Mouse (Mus musculus): ENCODE data around the gene Galnt16.

The Galnt16 gene

DNA sequence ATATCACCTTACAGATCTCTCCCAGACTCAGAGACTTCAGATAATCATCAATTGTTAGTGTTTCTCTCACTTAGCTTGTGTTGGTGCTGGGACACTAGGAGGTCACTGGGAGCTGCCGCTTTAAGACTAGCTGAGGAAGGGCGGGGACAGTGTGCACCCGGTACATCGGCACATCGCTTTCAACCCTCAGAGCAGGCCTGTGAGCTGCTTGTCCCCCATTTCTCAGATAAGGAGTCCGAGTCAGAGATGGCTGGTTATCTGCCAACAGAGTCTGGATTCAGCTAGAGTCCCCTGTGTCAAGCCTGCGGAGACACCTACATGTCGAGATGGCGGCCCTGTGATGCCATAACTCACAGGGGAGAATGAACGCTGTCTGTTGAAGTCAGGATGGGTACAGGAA lies 13.5 kb downstream of the Galnt16 start:
- DNase-seq = no peak

DNA sequence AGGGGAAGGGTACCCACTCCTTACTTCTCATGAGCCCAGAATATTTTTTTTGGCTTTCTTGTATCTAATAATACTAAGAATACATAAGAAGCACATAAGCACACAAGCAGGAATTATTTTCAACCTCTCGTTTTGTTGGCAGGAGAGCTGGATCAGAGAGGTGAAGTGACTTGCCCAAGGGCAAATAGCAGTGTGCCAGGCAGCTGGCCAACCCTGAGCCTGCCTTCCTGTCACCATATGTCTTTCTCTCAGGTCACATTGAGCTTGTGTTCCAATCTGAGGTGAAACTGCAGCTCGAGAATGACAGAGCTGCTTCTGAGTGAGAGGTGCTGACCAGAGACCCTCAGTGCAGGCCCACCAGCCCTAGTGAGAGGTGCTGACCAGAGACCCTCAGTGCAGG lies 15.8 kb downstream of the Galnt16 start:
- DNase-seq = no peak

GRCm38 (mm10) chr12:80537313-80537712 lies 19.2 kb downstream of the Galnt16 start:
- no peak for DNase-seq

- DNase-seq = peak; percentile 19
These were observed 20.2 kb downstream of the Galnt16 start for GRCm38 (mm10) chr12:80538311-80538710.

DNA sequence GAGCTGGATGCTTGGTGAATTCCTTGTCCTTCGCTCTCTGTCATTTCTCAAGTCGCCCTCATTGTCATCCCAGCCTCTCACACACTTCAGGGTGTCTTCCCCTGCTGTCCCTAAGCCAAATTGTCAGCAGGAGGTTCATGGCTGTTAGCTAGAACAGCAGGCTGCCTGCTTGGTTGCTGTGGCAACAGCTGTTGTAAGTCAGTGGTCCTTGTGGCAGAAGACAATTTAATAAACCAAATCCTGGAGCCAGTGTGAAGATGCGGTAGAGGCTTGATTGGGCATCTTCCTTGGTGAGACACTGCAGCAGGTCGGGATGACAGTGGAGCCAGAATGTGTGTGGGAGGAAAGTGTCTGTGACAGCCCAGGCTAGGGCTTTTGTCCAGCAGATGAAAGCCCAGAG lies 27.2 kb downstream of the Galnt16 start:
- no peak for DNase-seq

- peak; percentile 65 for DNase-seq
These were observed 31.6 kb downstream of the Galnt16 start for GRCm38 (mm10) chr12:80549646-80550045.

GRCm38 (mm10) chr12:80553157-80553556 lies 35.1 kb downstream of the Galnt16 start:
- no peak for DNase-seq

GRCm38 (mm10) chr12:80554312-80554711 lies 36.2 kb downstream of the Galnt16 start:
- DNase-seq = no peak

- DNase-seq = no peak
These were observed 43.8 kb downstream of the Galnt16 start for GRCm38 (mm10) chr12:80561904-80562303.

- DNase-seq = peak; percentile 45
These were observed 44.7 kb downstream of the Galnt16 start for GRCm38 (mm10) chr12:80562793-80563192.

GRCm38 (mm10) chr12:80564990-80565389 lies 46.9 kb downstream of the Galnt16 start:
- peak; percentile 26 for DNase-seq

DNA sequence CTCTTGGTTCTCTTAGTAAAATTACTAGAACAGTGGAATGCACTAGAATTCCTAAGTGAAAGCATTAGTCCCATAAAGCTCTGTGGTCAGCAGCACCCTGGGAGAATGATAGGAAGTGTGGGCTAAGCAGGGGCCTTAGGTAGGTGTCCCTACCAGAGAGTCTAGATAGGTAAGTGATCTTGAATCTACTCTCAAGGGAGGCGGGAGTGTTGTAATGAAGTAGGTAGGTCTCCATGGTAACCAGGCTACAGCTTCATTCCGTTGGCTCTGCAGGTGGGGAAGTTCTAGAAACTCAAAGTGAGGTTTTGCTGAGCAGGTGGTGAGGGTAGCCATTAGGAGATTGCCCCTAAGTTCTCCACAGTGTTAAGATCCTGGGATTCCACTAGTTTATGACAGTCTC lies 47.7 kb downstream of the Galnt16 start:
- DNase-seq = peak; percentile 35

GRCm38 (mm10) chr12:80566502-80566901 lies 48.4 kb downstream of the Galnt16 start:
- DNase-seq = no peak

GRCm38 (mm10) chr12:80567375-80567774 lies 49.3 kb downstream of the Galnt16 start:
- peak; percentile 4 for DNase-seq

GRCm38 (mm10) chr12:80569561-80569960 lies 51.5 kb downstream of the Galnt16 start:
- no peak for DNase-seq

DNA sequence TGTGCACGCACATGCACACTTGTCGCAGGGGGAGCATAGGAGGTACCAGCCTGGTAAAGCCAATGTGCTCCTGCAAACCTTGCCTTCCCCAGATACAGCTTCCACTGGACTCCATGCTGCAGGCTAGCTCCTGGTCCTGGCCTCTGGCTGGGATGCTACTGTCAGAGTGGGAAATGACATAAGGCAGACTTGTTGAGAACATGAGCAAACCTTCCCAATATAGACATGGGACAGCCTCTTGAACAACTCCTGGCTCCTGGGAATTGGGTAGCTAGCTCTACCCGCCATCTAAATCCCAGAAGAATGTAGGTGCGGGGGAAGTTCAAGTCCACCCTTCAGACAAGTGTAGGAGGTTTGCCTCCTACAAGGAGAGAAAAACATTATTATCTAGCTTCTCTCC lies 56.2 kb downstream of the Galnt16 start:
- no peak for DNase-seq

GRCm38 (mm10) chr12:80574825-80575371 lies 56.8 kb downstream of the Galnt16 start:
- no peak for DNase-seq

- peak; percentile 53 for DNase-seq
These were observed 59.0 kb downstream of the Galnt16 start for GRCm38 (mm10) chr12:80577049-80577448.

DNA sequence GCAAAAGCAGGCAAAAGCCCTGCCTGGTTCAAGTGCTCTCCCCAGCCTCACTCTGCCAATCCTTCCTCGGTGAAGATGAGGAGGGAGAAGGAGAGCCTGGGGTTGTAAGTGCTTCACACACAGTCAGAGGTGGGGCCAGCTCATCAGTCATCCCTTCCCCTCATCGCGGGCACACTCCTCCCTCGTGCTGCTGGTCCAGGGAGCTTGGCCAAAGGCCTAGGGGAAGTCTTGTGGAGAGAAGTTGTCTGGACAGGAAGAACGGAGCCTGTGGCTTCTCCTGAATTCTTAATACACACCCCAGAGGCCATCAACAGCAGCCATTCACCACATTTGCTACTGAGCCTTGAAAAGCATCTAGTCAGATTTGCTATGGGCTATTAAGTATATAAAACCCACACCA lies 63.3 kb downstream of the Galnt16 start:
- DNase-seq = no peak

DNA sequence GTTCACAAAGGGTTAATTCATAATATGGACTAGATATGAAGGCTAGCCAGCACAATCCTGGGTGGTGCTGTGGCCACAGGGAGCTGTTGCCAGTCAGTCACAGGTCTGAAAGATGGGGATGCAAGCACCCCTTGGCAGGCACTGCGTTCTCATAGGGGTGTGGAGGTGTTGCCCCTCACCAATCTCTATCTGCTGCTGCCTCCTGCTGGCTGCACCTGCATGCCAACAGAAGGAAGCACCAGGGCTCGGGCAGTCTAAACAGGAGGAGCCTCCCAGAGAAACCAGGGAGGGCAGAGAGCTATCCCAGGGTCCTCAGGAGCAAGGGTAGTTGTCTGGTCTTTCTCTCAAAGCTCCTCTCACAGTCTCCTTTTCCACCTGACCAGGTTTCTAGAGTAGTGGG lies 66.9 kb downstream of the Galnt16 start:
- peak; percentile 28 for DNase-seq

- DNase-seq = peak; percentile 12
These were observed 76.1 kb downstream of the Galnt16 start for GRCm38 (mm10) chr12:80594141-80594540.

- DNase-seq = no peak
These were observed 76.7 kb downstream of the Galnt16 start for GRCm38 (mm10) chr12:80594781-80595180.

GRCm38 (mm10) chr12:80595566-80595965 lies 77.5 kb downstream of the Galnt16 start:
- DNase-seq = no peak

- no peak for DNase-seq
These were observed 77.9 kb downstream of the Galnt16 start for GRCm38 (mm10) chr12:80595968-80596367.

GRCm38 (mm10) chr12:80598236-80598635 lies 80.2 kb downstream of the Galnt16 start:
- no peak for DNase-seq

- peak; percentile 62 for DNase-seq
These were observed 80.7 kb downstream of the Galnt16 start for GRCm38 (mm10) chr12:80598756-80599155.

All from lung, postnatal 36 days (tissue).